Mouse (Mus musculus): Measurements from ENCODE around the gene Arsb. TPM values are rescaled to one million over a fixed set of nuclear protein-coding genes. Genes with fewer than 3 reads are reported as not detected.

Arsb gene
- polyA plus RNA-seq, 1 experiment from 2014 or later, result 15.8 TPM

GRCm38 (mm10) chr13:93894105-93894504 is 122.7 kb downstream of the Arsb start:
- Histone ChIP-seq H3K4me3 (ENCODE audit: low read depth, low read length) (no peak overlapping the region), H3K9ac (replicated peaks; ENCODE audit: low read depth, low read length) (no peak overlapping the region), H3K27ac (ENCODE audit: low read length) (no peak overlapping the region), H3K36me3 (ENCODE audit: control insufficient read depth, insufficient read depth, low read length) (no peaks in the 10 kb centered on the region), H3K27me3 (ENCODE audit: control insufficient read depth, insufficient read depth, low read length) (no peaks in the 10 kb centered on the region), H3K4me1 (ENCODE audit: control insufficient read depth, insufficient read depth, low read length) (no peaks in the 10 kb centered on the region; the same call in 1 of the 2 replicates), H3K9me3 (ENCODE audit: control insufficient read depth, low read depth, low read length) (no peaks in the 10 kb centered on the region), H3K4me2 (replicated peaks; ENCODE audit: low read depth, low read length) (no peak overlapping the region)
- 80% methylated on average over 2 of the region's 2 CpGs for WGBS
- no peak for ATAC-seq (ENCODE audit: insufficient number of reproducible peaks, insufficient read depth, low FRiP score, low read depth)

GRCm38 (mm10) chr13:93895430-93895829 is 124.0 kb downstream of the Arsb start:
- Histone ChIP-seq H3K9ac (replicated peaks; ENCODE audit: low read depth, low read length) (no peak overlapping the region), H3K27ac (ENCODE audit: low read length) (no peak overlapping the region), H3K4me3 (ENCODE audit: low read depth, low read length) (no peak overlapping the region), H3K36me3 (ENCODE audit: control insufficient read depth, insufficient read depth, low read length) (no peaks in the 10 kb centered on the region), H3K9me3 (ENCODE audit: control insufficient read depth, low read depth, low read length) (no peaks in the 10 kb centered on the region), H3K4me2 (replicated peaks; ENCODE audit: low read depth, low read length) (no peak overlapping the region), H3K27me3 (ENCODE audit: control insufficient read depth, insufficient read depth, low read length) (no peaks in the 10 kb centered on the region), H3K4me1 (ENCODE audit: control insufficient read depth, insufficient read depth, low read length) (no peaks in the 10 kb centered on the region; the same call in 1 of the 2 replicates)
- WGBS, result 58% methylated on average over 2 of the region's 2 CpGs
- no peak for ATAC-seq (ENCODE audit: insufficient number of reproducible peaks, insufficient read depth, low FRiP score, low read depth)

- no peak overlapping the region for H3K9ac ChIP-seq (replicated peaks; ENCODE audit: low read depth, low read length)
- no peak overlapping the region for H3K27ac ChIP-seq (ENCODE audit: low read length)
- H3K9me3 ChIP-seq (ENCODE audit: control insufficient read depth, low read depth, low read length), result no peaks in the 10 kb centered on the region
- H3K27me3 ChIP-seq (ENCODE audit: control insufficient read depth, insufficient read depth, low read length), result no peaks in the 10 kb centered on the region
- ATAC-seq (ENCODE audit: insufficient number of reproducible peaks, insufficient read depth, low FRiP score, low read depth), result no peak
- no peaks in the 10 kb centered on the region; the same call in 1 of the 2 replicates for H3K4me1 ChIP-seq (ENCODE audit: control insufficient read depth, insufficient read depth, low read length)
- 26% methylated on average over 13 of the region's 13 CpGs for WGBS
- no peak overlapping the region for H3K4me3 ChIP-seq (ENCODE audit: low read depth, low read length)
- H3K4me2 ChIP-seq (replicated peaks; ENCODE audit: low read depth, low read length), result no peak overlapping the region; the same call in 1 of the 2 replicates
- H3K36me3 ChIP-seq (ENCODE audit: control insufficient read depth, insufficient read depth, low read length), result no peaks in the 10 kb centered on the region
These were observed 126.8 kb downstream of the Arsb start for GRCm38 (mm10) chr13:93897943-93898826.

GRCm38 (mm10) chr13:93899378-93900256 is 128.2 kb downstream of the Arsb start:
- no peaks in the 10 kb centered on the region for H3K27me3 ChIP-seq (ENCODE audit: control insufficient read depth, insufficient read depth, low read length)
- no peak for ATAC-seq (ENCODE audit: insufficient number of reproducible peaks, insufficient read depth, low FRiP score, low read depth)
- H3K36me3 ChIP-seq (ENCODE audit: control insufficient read depth, insufficient read depth, low read length), result no peaks in the 10 kb centered on the region
- no peaks in the 10 kb centered on the region; the same call in 1 of the 2 replicates for H3K4me1 ChIP-seq (ENCODE audit: control insufficient read depth, insufficient read depth, low read length)
- H3K9me3 ChIP-seq (ENCODE audit: control insufficient read depth, low read depth, low read length), result no peaks in the 10 kb centered on the region
- H3K9ac ChIP-seq (replicated peaks; ENCODE audit: low read depth, low read length), result no peak overlapping the region
- no peak overlapping the region for H3K4me3 ChIP-seq (ENCODE audit: low read depth, low read length)
- WGBS, result 71% methylated on average over 3 of the region's 3 CpGs
- no peak overlapping the region for H3K27ac ChIP-seq (ENCODE audit: low read length)
- no peak overlapping the region for H3K4me2 ChIP-seq (replicated peaks; ENCODE audit: low read depth, low read length)

- Histone ChIP-seq H3K4me3 (ENCODE audit: low read depth, low read length) (no peak overlapping the region), H3K9me3 (ENCODE audit: control insufficient read depth, low read depth, low read length) (no peaks in the 10 kb centered on the region), H3K27ac (ENCODE audit: low read length) (no peak overlapping the region), H3K36me3 (ENCODE audit: control insufficient read depth, insufficient read depth, low read length) (no peaks in the 10 kb centered on the region), H3K27me3 (ENCODE audit: control insufficient read depth, insufficient read depth, low read length) (no peaks in the 10 kb centered on the region), H3K4me2 (replicated peaks; ENCODE audit: low read depth, low read length) (no peak overlapping the region), H3K4me1 (ENCODE audit: control insufficient read depth, insufficient read depth, low read length) (no peaks in the 10 kb centered on the region; the same call in 1 of the 2 replicates), H3K9ac (replicated peaks; ENCODE audit: low read depth, low read length) (no peak overlapping the region)
- no peak for ATAC-seq (ENCODE audit: insufficient number of reproducible peaks, insufficient read depth, low FRiP score, low read depth)
- 53% methylated on average over 13 of the region's 13 CpGs for WGBS
These were observed 129.7 kb downstream of the Arsb start for GRCm38 (mm10) chr13:93900934-93901626.

GRCm38 (mm10) chr13:93902126-93902525 is 130.7 kb downstream of the Arsb start:
- Histone ChIP-seq H3K4me2 (replicated peaks; ENCODE audit: low read depth, low read length) (no peak overlapping the region), H3K4me3 (ENCODE audit: low read depth, low read length) (no peak overlapping the region), H3K9ac (replicated peaks; ENCODE audit: low read depth, low read length) (no peak overlapping the region), H3K27me3 (ENCODE audit: control insufficient read depth, insufficient read depth, low read length) (no peaks in the 10 kb centered on the region), H3K36me3 (ENCODE audit: control insufficient read depth, insufficient read depth, low read length) (no peaks in the 10 kb centered on the region), H3K4me1 (ENCODE audit: control insufficient read depth, insufficient read depth, low read length) (no peaks in the 10 kb centered on the region; the same call in 1 of the 2 replicates), H3K9me3 (ENCODE audit: control insufficient read depth, low read depth, low read length) (no peaks in the 10 kb centered on the region), H3K27ac (ENCODE audit: low read length) (no peak overlapping the region)
- no peak for ATAC-seq (ENCODE audit: insufficient number of reproducible peaks, insufficient read depth, low FRiP score, low read depth)
- 89% methylated on average over 2 of the region's 2 CpGs for WGBS

GRCm38 (mm10) chr13:93906552-93907245 is 135.3 kb downstream of the Arsb start:
- no peak for ATAC-seq (ENCODE audit: insufficient number of reproducible peaks, insufficient read depth, low FRiP score, low read depth)
- Histone ChIP-seq H3K9ac (replicated peaks; ENCODE audit: low read depth, low read length) (no peak overlapping the region), H3K4me3 (ENCODE audit: low read depth, low read length) (no peak overlapping the region), H3K4me1 (ENCODE audit: control insufficient read depth, insufficient read depth, low read length) (no peaks in the 10 kb centered on the region), H3K36me3 (ENCODE audit: control insufficient read depth, insufficient read depth, low read length) (no peaks in the 10 kb centered on the region), H3K4me2 (replicated peaks; ENCODE audit: low read depth, low read length) (no peak overlapping the region), H3K27me3 (ENCODE audit: control insufficient read depth, insufficient read depth, low read length) (no peaks in the 10 kb centered on the region), H3K27ac (ENCODE audit: low read length) (no peak overlapping the region), H3K9me3 (ENCODE audit: control insufficient read depth, low read depth, low read length) (no peaks in the 10 kb centered on the region)
- 90% methylated on average over 10 of the region's 10 CpGs for WGBS

Measured in stomach, embryonic 14.5 days (tissue).